In genomic region chr6:50937094-50937493, GRCm38 (mm10) we compare ENCODE assay signal across 8 mouse cellular contexts.
DNase-seq lines count a peak whose midpoint lies in the region; TF ChIP-seq lines count a peak whose summit lies in the region.
"Had no signal": no experiment of that assay in that cellular context is flagged by ENCODE, and none has a peak within 500 bp of the region (broad histone marks: within the 10 kb centered on the region; RNA-seq: fewer than 3 reads in every experiment).

No protein-coding gene starts in this region.

- H3K79me2 ChIP-seq in C2C12 (ENCODE audit: control insufficient read depth, insufficient read depth): no peaks in the 10 kb centered on the region

- no peaks in the 10 kb centered on the region for H3K79me3 ChIP-seq in C2C12 (ENCODE audit: low read depth)

- TF ChIP-seq POLR2A in spleen, adult 2 months (IDR thresholded peaks at IDR 0.05; ENCODE audit: low read depth, low read length): no peak

- H3K9ac ChIP-seq in ES-E14 (ENCODE audit: insufficient read depth, low read depth, low read length, poor library complexity, severe bottlenecking): no peak overlapping the region
- H3K9ac ChIP-seq: limb, embryonic 12.5 days had no signal

- H3K4me3 ChIP-seq in C2C12 (ENCODE audit: insufficient read depth, poor library complexity, severe bottlenecking) (no peak overlapping the region), ES-E14 (ENCODE audit: insufficient read depth in 1 of 2, low read depth in 1 of 2, low read length in 2 of 2, poor library complexity in 1 of 2, severe bottlenecking in 1 of 2) (no peak overlapping the region)
- H3K4me3 ChIP-seq in layer of hippocampus, adult 2 months: no peak overlapping the region
- no peak overlapping the region for H3K4me3 ChIP-seq in spleen, adult 2 months (ENCODE audit: extremely low read depth, insufficient read depth, insufficient read length)
- H3K4me3 ChIP-seq: limb, embryonic 12.5 days had no signal

- peaks cover 33% of the 10 kb centered on the region for H3K27me3 ChIP-seq in C2C12 (ENCODE audit: control insufficient read depth, insufficient read depth, insufficient read length)
- no peaks in the 10 kb centered on the region for H3K27me3 ChIP-seq in spleen, adult 2 months (ENCODE audit: control insufficient read depth, insufficient read depth, low read length)

- H3K27ac ChIP-seq in ES-E14 (ENCODE audit: insufficient read depth, low read depth, low read length, poor library complexity, severe bottlenecking): no peak overlapping the region
- H3K27ac ChIP-seq in layer of hippocampus, adult 2 months: no peak overlapping the region
- no peak overlapping the region for H3K27ac ChIP-seq in spleen, adult 2 months (ENCODE audit: insufficient read depth, low read length)
- H3K27ac ChIP-seq: limb, embryonic 12.5 days had no signal

- peak; percentile 91 for TF ChIP-seq CTCF in C2C12 (IDR thresholded peaks at IDR 0.05; ENCODE audit: control insufficient read depth, insufficient read depth, insufficient read length)
- TF ChIP-seq CTCF in layer of hippocampus, adult 2 months (conservative IDR thresholded peaks at IDR 0.05): peak; percentile 100
- peak; percentile 98; the same call in 1 of the 2 replicates for TF ChIP-seq CTCF in spleen, adult 2 months (IDR thresholded peaks at IDR 0.05; ENCODE audit: extremely low read depth, insufficient read depth, insufficient read length, insufficient replicate concordance)

- H3ac ChIP-seq in C2C12 (ENCODE audit: control insufficient read depth, insufficient read length, low read depth): no peak overlapping the region

- H3K9me3 ChIP-seq in ES-E14 (ENCODE audit: control insufficient read depth, insufficient read depth, low read depth, low read length): no peaks in the 10 kb centered on the region
- H3K9me3 ChIP-seq: limb, embryonic 12.5 days had no signal

- in situ Hi-C loops in ES-E14 (cut with MboI; ENCODE audit: low sequenced_read_pairs in 2 of 2, unreplicated experiment in 2 of 2): loop anchor here (5.0 to 25.0 kb wide), 3 partner anchors 125 to 262 kb away; no protein-coding TSS in a partner anchor

- DNase-seq in ES-E14 (ENCODE audit: low read depth, low spot score): peak; percentile 51
- DNase-seq in cerebellum, adult 18-20 months: peak; percentile 50 to 84
- DNase-seq in gastrocnemius, adult 8-10 months (ENCODE audit: low spot score in 2 of 2): peak; percentile 28 to 29
- DNase-seq in layer of hippocampus, adult 2 months (ENCODE audit: low spot score in 2 of 2): peak; percentile 38 to 81
- peak; percentile 59 for DNase-seq in lung, postnatal 25 days (ENCODE audit: low spot score)
- peak; percentile 32 to 48 for DNase-seq in spleen, adult 2 months (ENCODE audit: low read depth in 1 of 2, low spot score in 2 of 2)

- WGBS in spleen, adult 2 months: 27% methylated on average over 9 of the region's 9 CpGs

- H3K36me3 ChIP-seq in C2C12 (ENCODE audit: control insufficient read depth, insufficient read depth) (no peaks in the 10 kb centered on the region), ES-E14 (ENCODE audit: control insufficient read depth, insufficient read depth, low read length, poor library complexity, severe bottlenecking) (no peaks in the 10 kb centered on the region)
- H3K36me3 ChIP-seq in spleen, adult 2 months (ENCODE audit: control insufficient read depth, insufficient read depth, low read length): no peaks in the 10 kb centered on the region
- H3K36me3 ChIP-seq: limb, embryonic 12.5 days had no signal

- no peaks in the 10 kb centered on the region for H3K4me1 ChIP-seq in ES-E14 (ENCODE audit: control insufficient read depth in 2 of 2, insufficient read depth in 2 of 2, low read length in 2 of 2, poor library complexity in 1 of 2)
- no peaks in the 10 kb centered on the region for H3K4me1 ChIP-seq in spleen, adult 2 months (ENCODE audit: control insufficient read depth, insufficient read depth, insufficient read length)

TF ChIP-seq in C2C12, 6 proteins besides CTCF, POLR2A, EP300 and RAD21:
- no peak for TF ChIP-seq USF1 (IDR thresholded peaks at IDR 0.05; ENCODE audit: low read depth)
- no peak for TF ChIP-seq FOSL1 (IDR thresholded peaks at IDR 0.05; ENCODE audit: insufficient read depth, low read length, poor library complexity, severe bottlenecking)
- no peak for TF ChIP-seq MAX (IDR thresholded peaks at IDR 0.05)
- no peak for TF ChIP-seq MYOG (IDR thresholded peaks at IDR 0.05; ENCODE audit: control insufficient read depth, extremely low read depth, insufficient read length)
- no peak for TF ChIP-seq MYOD1 (IDR thresholded peaks at IDR 0.05; ENCODE audit: control insufficient read depth, insufficient read length, low read depth)
- TF ChIP-seq CEBPB (IDR thresholded peaks at IDR 0.05; ENCODE audit: low read depth): no peak

TF ChIP-seq in ES-E14, 5 proteins besides CTCF, POLR2A, EP300 and RAD21:
- TF ChIP-seq ZC3H11A (IDR thresholded peaks at IDR 0.05; ENCODE audit: borderline replicate concordance, low read depth, low read length) (peak; percentile 76), HCFC1 (IDR thresholded peaks at IDR 0.05; ENCODE audit: borderline replicate concordance, insufficient read depth, low read length) (no peak), CHD2 (IDR thresholded peaks at IDR 0.05; ENCODE audit: low read depth, low read length) (no peak), ZNF384 (IDR thresholded peaks at IDR 0.05; ENCODE audit: low read depth, low read length) (peak; percentile 57; the same call in 1 of the 2 replicates)
